Mouse (Mus musculus) liver, adult 2 months (tissue): Measurements from ENCODE around the gene Iqca. TPM values are rescaled to one million over a fixed set of nuclear protein-coding genes. Genes with fewer than 3 reads are reported as not detected.

ENCODE experiments used
- DNase-seq: peaks from one replicate; pipeline ENCODE4 v3.0.0-alpha.2; 2011; ENCODE audit warnings: low read depth, low spot score; ENCODE audit errors: extremely low read depth
- H3K27ac ChIP-seq: fragments of 200-500 bp; replicated peaks from 2 replicates; pipeline ENCODE4 v1.5.1; 2012; ENCODE audit warnings: low read depth, mild to moderate bottlenecking, control low read depth, inconsistent platforms, low read length; ENCODE audit not compliant: insufficient read depth
- H3K27me3 ChIP-seq: fragments of 200-500 bp; 2 replicates; pipeline ENCODE4 v1.6.1; 2012; ENCODE audit warnings: mild to moderate bottlenecking, moderate library complexity, low read length, inconsistent platforms; ENCODE audit not compliant: control insufficient read depth, insufficient read depth
- H3K36me3 ChIP-seq: fragments of 200-500 bp; 2 replicates; pipeline ENCODE4 v1.6.1; 2012; ENCODE audit warnings: low read length, inconsistent platforms; ENCODE audit not compliant: control insufficient read depth, insufficient read depth
- H3K4me1 ChIP-seq: fragments of 200-500 bp; 2 replicates; pipeline ENCODE4 v1.6.1; 2011; ENCODE audit warnings: low read length; ENCODE audit not compliant: control insufficient read depth, insufficient read depth
- H3K4me3 ChIP-seq: fragments of 200-500 bp; 2 replicates; pipeline ENCODE4 v1.5.1; 2011; ENCODE audit warnings: low read depth, mild to moderate bottlenecking, control low read depth, low read length, moderate library complexity; ENCODE audit not compliant: insufficient read depth
- H3K79me2 ChIP-seq: fragments of 200-500 bp; 2 replicates; pipeline ENCODE4 v1.6.1; 2012; ENCODE audit warnings: inconsistent platforms, mild to moderate bottlenecking, low read length, moderate library complexity; ENCODE audit not compliant: control insufficient read depth, insufficient read depth
- H3K9ac ChIP-seq: fragments of 200-500 bp; 2 replicates; pipeline ENCODE4 v1.6.1; 2012; ENCODE audit warnings: low read depth, mild to moderate bottlenecking, control low read depth, inconsistent platforms, low read length
- CTCF ChIP-seq: fragments of 200-500 bp; IDR thresholded peaks from 2 replicates; pipeline ENCODE4 v1.5.1; 2011; ENCODE audit warnings: low read depth, low read length, control low read depth
- POLR2A ChIP-seq: fragments of 200-500 bp; IDR thresholded peaks from 2 replicates; pipeline ENCODE4 v1.6.1; 2011; ENCODE audit warnings: low read length, control low read depth; ENCODE audit not compliant: insufficient read depth; ENCODE audit errors: extremely low read depth
- WGBS: fragments of 180-500 bp; shearing (Covaris S2); methylation state at CpG from one replicate; pipeline ENCODE4 v1.1.7; 2018; 5-methylcytosine and 5-hydroxymethylcytosine counted together
- polyA plus RNA-seq: library from polyadenylated mRNA; depleted of rRNA; stranded (reverse); fragments of >200 nt; gene quantifications from 2 replicates; pipeline ENCODE4 v1.2.3, GENCODE M21; 2012
- total RNA-seq: library from RNA; depleted of rRNA; stranded (reverse); fragments of >200 nt; gene quantifications from 2 replicates; pipeline ENCODE4 v1.2.3, GENCODE M21; 2014

Iqca gene
- total and polyA plus RNA-seq, 2 experiments, result not detected

GRCm38 (mm10) chr1:90186874-90187273 is 33.7 kb upstream of the Iqca start:
- TF ChIP-seq CTCF (no peak), POLR2A (no peak)
- Histone ChIP-seq H3K36me3 (no peaks in the 10 kb centered on the region), H3K4me1 (no peaks in the 10 kb centered on the region), H3K79me2 (no peaks in the 10 kb centered on the region), H3K27ac (no peak overlapping the region), H3K9ac (no peak overlapping the region), H3K4me3 (no peak overlapping the region), H3K27me3 (no peaks in the 10 kb centered on the region)
- WGBS, result 85% methylated on average over 5 of the region's 5 CpGs
- DNase-seq, result no peak

GRCm38 (mm10) chr1:90186173-90186572 is 33.0 kb upstream of the Iqca start:
- 70% methylated on average over 4 of the region's 4 CpGs for WGBS
- Histone ChIP-seq H3K4me1 (no peaks in the 10 kb centered on the region), H3K9ac (no peak overlapping the region), H3K27me3 (no peaks in the 10 kb centered on the region), H3K36me3 (no peaks in the 10 kb centered on the region), H3K27ac (no peak overlapping the region), H3K79me2 (no peaks in the 10 kb centered on the region), H3K4me3 (no peak overlapping the region)
- no peak for DNase-seq
- no peak for TF ChIP-seq POLR2A
- no peak for TF ChIP-seq CTCF

GRCm38 (mm10) chr1:90183602-90184001 is 30.4 kb upstream of the Iqca start:
- no peak overlapping the region for H3K27ac ChIP-seq
- no peaks in the 10 kb centered on the region for H3K4me1 ChIP-seq
- H3K36me3 ChIP-seq, result no peaks in the 10 kb centered on the region
- TF ChIP-seq CTCF (no peak), POLR2A (no peak)
- 70% methylated on average over 6 of the region's 6 CpGs for WGBS
- H3K9ac ChIP-seq, result no peak overlapping the region
- no peak for DNase-seq
- H3K4me3 ChIP-seq, result no peak overlapping the region
- no peaks in the 10 kb centered on the region for H3K27me3 ChIP-seq
- no peaks in the 10 kb centered on the region for H3K79me2 ChIP-seq

DNA sequence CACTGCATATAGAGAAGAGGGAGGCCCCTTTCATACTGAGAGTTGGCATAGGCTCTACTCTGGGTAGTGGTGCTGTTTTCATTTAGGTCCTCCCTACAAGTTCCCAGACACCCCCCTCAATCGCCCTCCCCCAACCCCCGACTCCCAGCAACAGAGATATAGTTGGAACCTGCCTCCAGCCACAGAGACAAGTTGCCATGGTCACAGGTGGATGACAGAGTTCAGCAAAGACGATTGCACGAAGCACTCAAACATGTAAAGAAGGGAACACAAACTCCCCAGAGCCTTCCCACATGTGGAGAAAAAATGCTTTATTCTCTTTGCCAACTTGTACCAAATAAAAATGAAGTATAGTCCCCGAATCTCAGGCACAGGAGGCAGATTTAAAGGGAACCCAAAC is 29.3 kb upstream of the Iqca start:
- H3K9ac ChIP-seq, result no peak overlapping the region
- WGBS, result 54% methylated on average over 5 of the region's 5 CpGs

GRCm38 (mm10) chr1:90180966-90181699 is 27.9 kb upstream of the Iqca start:
- WGBS, result 78% methylated on average over 12 of the region's 12 CpGs
- TF ChIP-seq POLR2A (no peak), CTCF (no peak)

More for the DNA sequence above, 29.3 kb upstream of the Iqca start:
- Histone ChIP-seq H3K27me3 (no peaks in the 10 kb centered on the region), H3K4me3 (no peak overlapping the region), H3K27ac (no peak overlapping the region), H3K4me1 (no peaks in the 10 kb centered on the region), H3K36me3 (no peaks in the 10 kb centered on the region), H3K79me2 (no peaks in the 10 kb centered on the region)
- no peak for TF ChIP-seq CTCF
- no peak for DNase-seq

DNA sequence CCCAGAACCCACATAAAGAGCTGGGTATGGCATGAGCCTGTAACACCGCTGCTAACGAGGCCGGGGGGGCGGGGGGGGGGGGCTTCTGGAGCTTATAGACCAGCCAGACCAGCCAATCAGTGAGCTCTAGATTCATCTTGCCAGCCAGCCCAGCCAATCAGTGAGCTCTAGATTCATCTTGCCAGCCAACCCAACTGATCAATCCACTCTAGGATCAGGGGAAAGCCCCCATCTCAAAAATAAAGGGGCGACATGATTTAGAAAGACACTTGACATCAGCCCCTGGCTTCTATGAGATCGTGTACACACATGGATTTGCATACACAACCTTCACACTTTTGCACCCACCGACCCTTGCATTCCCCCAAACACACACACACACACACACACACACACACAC is 27.3 kb upstream of the Iqca start:
- Histone ChIP-seq H3K4me1 (no peaks in the 10 kb centered on the region), H3K9ac (no peak overlapping the region), H3K27me3 (no peaks in the 10 kb centered on the region), H3K4me3 (no peak overlapping the region), H3K79me2 (no peaks in the 10 kb centered on the region), H3K27ac (no peak overlapping the region), H3K36me3 (no peaks in the 10 kb centered on the region)
- no peak for DNase-seq
- 69% methylated on average over 7 of the region's 7 CpGs for WGBS
- no peak for TF ChIP-seq POLR2A

More at GRCm38 (mm10) chr1:90180966-90181699, 27.9 kb upstream of the Iqca start:
- DNase-seq, result no peak
- no peaks in the 10 kb centered on the region for H3K27me3 ChIP-seq
- no peak overlapping the region for H3K4me3 ChIP-seq
- no peaks in the 10 kb centered on the region for H3K4me1 ChIP-seq
- no peak overlapping the region for H3K9ac ChIP-seq
- H3K36me3 ChIP-seq, result no peaks in the 10 kb centered on the region
- H3K27ac ChIP-seq, result no peak overlapping the region
- no peaks in the 10 kb centered on the region for H3K79me2 ChIP-seq
